Comparison of ENCODE assay signal across 8 mouse cellular contexts in the genomic region with DNA sequence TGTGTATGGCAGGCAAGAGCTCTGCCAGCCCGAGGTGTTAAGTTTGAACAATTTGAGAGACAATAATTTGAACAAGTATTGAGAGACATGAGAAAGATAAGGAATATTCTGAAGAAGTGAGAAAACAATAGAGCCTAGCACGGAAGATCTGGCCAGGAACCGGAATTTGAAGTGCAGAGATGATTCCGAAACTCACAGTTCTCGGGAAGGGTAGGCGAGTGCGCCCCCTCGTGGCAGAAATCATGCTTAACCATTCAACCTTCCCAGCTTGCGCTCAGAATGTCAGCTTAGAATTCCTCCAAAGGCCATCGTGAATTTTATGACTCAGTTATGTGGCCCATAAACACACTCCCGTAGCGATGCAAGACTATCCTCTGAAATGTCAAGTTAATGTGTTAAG. TPM values are rescaled to one million over a fixed set of nuclear protein-coding genes. Genes with fewer than 3 reads are reported as not detected.
DNase-seq lines count a peak whose midpoint lies in the region; ATAC-seq and TF ChIP-seq lines count a peak whose summit lies in the region.

No protein-coding gene starts in this region.

- H3K9ac ChIP-seq in liver, embryonic 15.5 days: peak overlapping the region; percentile 14; the same call in 1 of the 2 replicates
- no peak overlapping the region for H3K9ac ChIP-seq in neural tube, embryonic 12.5 days
- peak overlapping the region; percentile 37 for H3K9ac ChIP-seq in stomach, embryonic 16.5 days (ENCODE audit: low read length)

- H3K36me3 ChIP-seq in liver, embryonic 15.5 days (replicated peaks): no peaks in the 10 kb centered on the region
- no peaks in the 10 kb centered on the region for H3K36me3 ChIP-seq in neural tube, embryonic 12.5 days
- no peaks in the 10 kb centered on the region for H3K36me3 ChIP-seq in stomach, embryonic 16.5 days (ENCODE audit: control insufficient read depth, insufficient read depth, low read length)

- WGBS in liver, embryonic 15.5 days (ENCODE audit: insufficient replicate concordance): 3% methylated on average over 12 of the region's 12 CpGs
- 3% methylated on average over 12 of the region's 12 CpGs for WGBS in neural tube, embryonic 12.5 days
- 4% methylated on average over 12 of the region's 12 CpGs for WGBS in stomach, embryonic 16.5 days

- no peaks in the 10 kb centered on the region for H3K9me3 ChIP-seq in liver, embryonic 15.5 days (replicated peaks)
- H3K9me3 ChIP-seq in neural tube, embryonic 12.5 days: no peaks in the 10 kb centered on the region
- H3K9me3 ChIP-seq in stomach, embryonic 16.5 days (replicated peaks; ENCODE audit: control insufficient read depth, low read length): no peaks in the 10 kb centered on the region

- DNase-seq in brain, embryonic 14.5 days (ENCODE audit: low read depth): peak; percentile 81
- peak; percentile 91 to 97 for DNase-seq in heart, postnatal 10 days
- peak; percentile 86 to 96 for DNase-seq in kidney, postnatal 36 days

- H3K27me3 ChIP-seq in liver, embryonic 15.5 days: peaks cover 50% of the 10 kb centered on the region
- peaks cover 22% of the 10 kb centered on the region for H3K27me3 ChIP-seq in neural tube, embryonic 12.5 days (replicated peaks)
- H3K27me3 ChIP-seq in stomach, embryonic 16.5 days (ENCODE audit: control insufficient read depth, insufficient read depth, low read length): no peaks in the 10 kb centered on the region

- H3K4me1 ChIP-seq in liver, embryonic 15.5 days (replicated peaks): peaks cover 29% of the 10 kb centered on the region
- peaks cover 9% of the 10 kb centered on the region for H3K4me1 ChIP-seq in neural tube, embryonic 12.5 days
- peaks cover 23% of the 10 kb centered on the region for H3K4me1 ChIP-seq in stomach, embryonic 16.5 days (ENCODE audit: control insufficient read depth, insufficient read depth, low read length)

- TF ChIP-seq POLR2A in brain, embryonic 14.5 days (IDR thresholded peaks at IDR 0.05; ENCODE audit: borderline replicate concordance, extremely low read depth, insufficient read depth, insufficient read length, poor library complexity, severe bottlenecking): no peak

- intact Hi-C loops in heart, postnatal 10 days (cut with DNase I): loop anchor here (1.0 to 5.0 kb wide), 2 partner anchors 22 to 129 kb away; a partner anchor contains a TSS

- H3K4me2 ChIP-seq in liver, embryonic 15.5 days: peak overlapping the region; percentile 55
- peak overlapping the region; percentile 33 for H3K4me2 ChIP-seq in neural tube, embryonic 12.5 days (replicated peaks)
- H3K4me2 ChIP-seq in stomach, embryonic 16.5 days (ENCODE audit: low read depth, low read length): 0 out of 2 replicates have a peak overlapping the region, but pooled peaks have one; percentile 36

- peak; percentile 95 for TF ChIP-seq CTCF in brain, embryonic 14.5 days (IDR thresholded peaks at IDR 0.05; ENCODE audit: borderline replicate concordance, extremely low read depth, insufficient read depth, insufficient read length)

- H3K4me3 ChIP-seq in liver, embryonic 15.5 days (replicated peaks): peak overlapping the region; percentile 29
- no peak overlapping the region for H3K4me3 ChIP-seq in neural tube, embryonic 12.5 days
- H3K4me3 ChIP-seq in stomach, embryonic 16.5 days (replicated peaks; ENCODE audit: low read length): 0 out of 2 replicates have a peak overlapping the region, but pooled peaks have one; percentile 22

- peak; percentile 48 for ATAC-seq in CD4-positive, CD25-positive, alpha-beta regulatory T cell, adult 4 months
- peak; percentile 49 for ATAC-seq in erythroid progenitor cell, adult 5-6 weeks (replicated peaks; ENCODE audit: low FRiP score, poor library complexity, severe bottlenecking)
- no peak for ATAC-seq in liver, embryonic 15.5 days (ENCODE audit: insufficient read depth)
- no peak for ATAC-seq in neural tube, embryonic 12.5 days (ENCODE audit: low FRiP score, low read depth)
- no peak for ATAC-seq in stomach, embryonic 16.5 days (ENCODE audit: insufficient read depth, low FRiP score)

- H3K27ac ChIP-seq in liver, embryonic 15.5 days (replicated peaks): no peak overlapping the region
- no peak overlapping the region for H3K27ac ChIP-seq in neural tube, embryonic 12.5 days
- H3K27ac ChIP-seq in stomach, embryonic 16.5 days (ENCODE audit: low read length): no peak overlapping the region

RNA-seq across cellular contexts. Expression of a gene that starts 2.4 kb away (rescaled TPM):
- polyA plus RNA-seq in CD4-positive, CD25-positive, alpha-beta regulatory T cell, adult 4 months (2017; shearing (Covaris generic)): 10 to 100 TPM; 19.5 to 21.0 TPM
- polyA plus RNA-seq in brain, embryonic 14.5 days (2012; rRNA removed): 104 and 141 TPM in 2 replicates
- 7.1 and 9.4 TPM in 2 replicates for total RNA-seq in erythroid progenitor cell, adult 5-6 weeks (2015; ENCODE audit: low replicate concordance)
- 6.1 and 16.9 TPM in 2 replicates for total RNA-seq in erythroid progenitor cell, adult 5-6 weeks (2017; ENCODE audit: low replicate concordance)
- total RNA-seq in heart, postnatal 10 days (2021): 10 to 100 TPM; 27.6 to 29.6 TPM
- 8.8 and 10.1 TPM in 2 replicates for polyA plus RNA-seq in liver, embryonic 15.5 days (2015; fragmentation: Nextera tagmentation; extraction: Ambion mirVana)
- polyA plus RNA-seq in neural tube, embryonic 12.5 days (2016; fragmentation: Nextera tagmentation; extraction: Ambion mirVana): 55.2 and 59.1 TPM in 2 replicates
- 23.8 and 24.5 TPM in 2 replicates for polyA plus RNA-seq in stomach, embryonic 16.5 days (2015; fragmentation: Nextera tagmentation; extraction: Ambion mirVana)

RNA-seq across cellular contexts. Expression of a gene that starts 18.9 kb away (rescaled TPM):
- 1 to 10 TPM; 6.8 to 7.5 TPM for polyA plus RNA-seq in CD4-positive, CD25-positive, alpha-beta regulatory T cell, adult 4 months (2017; shearing (Covaris generic))
- 15.2 and 16.7 TPM in 2 replicates for polyA plus RNA-seq in brain, embryonic 14.5 days (2012; rRNA removed)
- 0.84 and 2.2 TPM in 2 replicates for total RNA-seq in erythroid progenitor cell, adult 5-6 weeks (2015; ENCODE audit: low replicate concordance)
- 1.9 and 3.9 TPM in 2 replicates for total RNA-seq in erythroid progenitor cell, adult 5-6 weeks (2017; ENCODE audit: low replicate concordance)
- 10 to 100 TPM; 30.3 to 31.2 TPM for total RNA-seq in heart, postnatal 10 days (2021)
- polyA plus RNA-seq in liver, embryonic 15.5 days (2015; fragmentation: Nextera tagmentation; extraction: Ambion mirVana): 3.2 and 4.7 TPM in 2 replicates
- 8.9 and 12.1 TPM in 2 replicates for polyA plus RNA-seq in neural tube, embryonic 12.5 days (2016; fragmentation: Nextera tagmentation; extraction: Ambion mirVana)
- 8.7 and 8.9 TPM in 2 replicates for polyA plus RNA-seq in stomach, embryonic 16.5 days (2015; fragmentation: Nextera tagmentation; extraction: Ambion mirVana)

RNA-seq across cellular contexts. Expression of a gene that starts 35.9 kb away (rescaled TPM):
- not detected for polyA plus RNA-seq in CD4-positive, CD25-positive, alpha-beta regulatory T cell, adult 4 months (2017; shearing (Covaris generic))
- 4.5 and 4.6 TPM in 2 replicates for polyA plus RNA-seq in brain, embryonic 14.5 days (2012; rRNA removed)
- total RNA-seq in erythroid progenitor cell, adult 5-6 weeks (2015; ENCODE audit: low replicate concordance): not detected in 2 replicates
- total RNA-seq in erythroid progenitor cell, adult 5-6 weeks (2017; ENCODE audit: low replicate concordance): not detected in 2 replicates
- 1 to 10 TPM; 1.0 to 2.3 TPM for total RNA-seq in heart, postnatal 10 days (2021)
- 0.12 TPM in 1 of 2 replicates, not detected in the other for polyA plus RNA-seq in liver, embryonic 15.5 days (2015; fragmentation: Nextera tagmentation; extraction: Ambion mirVana)
- polyA plus RNA-seq in neural tube, embryonic 12.5 days (2016; fragmentation: Nextera tagmentation; extraction: Ambion mirVana): 8.1 and 12.8 TPM in 2 replicates
- 6.7 and 6.9 TPM in 2 replicates for polyA plus RNA-seq in stomach, embryonic 16.5 days (2015; fragmentation: Nextera tagmentation; extraction: Ambion mirVana)

RNA-seq across cellular contexts. Expression of a gene that starts 37.3 kb away (rescaled TPM):
- 1 to 10 TPM; 4.5 to 7.2 TPM for polyA plus RNA-seq in CD4-positive, CD25-positive, alpha-beta regulatory T cell, adult 4 months (2017; shearing (Covaris generic))
- 4.5 and 5.4 TPM in 2 replicates for polyA plus RNA-seq in brain, embryonic 14.5 days (2012; rRNA removed)
- 6.5 TPM in 1 of 2 replicates, not detected in the other for total RNA-seq in erythroid progenitor cell, adult 5-6 weeks (2015; ENCODE audit: low replicate concordance)
- 4.4 TPM in 1 of 2 replicates, not detected in the other for total RNA-seq in erythroid progenitor cell, adult 5-6 weeks (2017; ENCODE audit: low replicate concordance)
- total RNA-seq in heart, postnatal 10 days (2021): 10 to 100 TPM; 10.9 to 13.1 TPM
- polyA plus RNA-seq in liver, embryonic 15.5 days (2015; fragmentation: Nextera tagmentation; extraction: Ambion mirVana): 19.9 and 25.0 TPM in 2 replicates
- polyA plus RNA-seq in neural tube, embryonic 12.5 days (2016; fragmentation: Nextera tagmentation; extraction: Ambion mirVana): 9.0 and 9.3 TPM in 2 replicates
- polyA plus RNA-seq in stomach, embryonic 16.5 days (2015; fragmentation: Nextera tagmentation; extraction: Ambion mirVana): 52.4 and 63.5 TPM in 2 replicates

Comparison
In these comparisons a context has a peak if more than half of its experiments do, and no peak if none do; other contexts are left out.
1. ATAC-seq: peak in CD4-positive, CD25-positive, alpha-beta regulatory T cell, adult 4 months (single experiment) and erythroid progenitor cell, adult 5-6 weeks (single experiment); none in liver, embryonic 15.5 days (single experiment), neural tube, embryonic 12.5 days (single experiment) and stomach, embryonic 16.5 days (single experiment).
2. Peak in every context shown above with its lines, with median percentiles within 50 percentile points of each other: DNase-seq and H3K4me2 ChIP-seq.